Mouse (Mus musculus): ENCODE data around the gene Lmo2.
A peak's percentile ranks its signal among the peaks of the same experiment; 100 is the strongest.
"Not testable (repeated sequence)": the region's sequence is repeated elsewhere in the genome, so short reads cannot be mapped to it uniquely, and the experiment has no call there.

The Lmo2 gene

GRCm38 (mm10) chr2:103977716-103978115 is 19.9 kb downstream of the Lmo2 start:
- DNase-seq (ENCODE audit: low read depth): no peak

- peak; percentile 76 for DNase-seq (ENCODE audit: low read depth)
These were observed 24.5 kb downstream of the Lmo2 start for GRCm38 (mm10) chr2:103982250-103982649.

GRCm38 (mm10) chr2:103983146-103983545 is 25.4 kb downstream of the Lmo2 start:
- DNase-seq (ENCODE audit: low read depth): no peak

GRCm38 (mm10) chr2:103987595-103987994 is 29.8 kb downstream of the Lmo2 start:
- DNase-seq (ENCODE audit: low read depth): not testable (repeated sequence)

- DNase-seq (ENCODE audit: low read depth): no peak
These were observed 31.9 kb downstream of the Lmo2 start for GRCm38 (mm10) chr2:103989724-103990123.

- no peak for DNase-seq (ENCODE audit: low read depth)
These were observed 33.5 kb downstream of the Lmo2 start for GRCm38 (mm10) chr2:103991303-103991702.

GRCm38 (mm10) chr2:103992162-103992561 is 34.4 kb downstream of the Lmo2 start:
- DNase-seq (ENCODE audit: low read depth): no peak

GRCm38 (mm10) chr2:103992618-103993332 is 35.0 kb downstream of the Lmo2 start:
- DNase-seq (ENCODE audit: low read depth): no peak

- DNase-seq (ENCODE audit: low read depth): peak; percentile 83
These were observed 43.3 kb downstream of the Lmo2 start for GRCm38 (mm10) chr2:104001076-104001475.

GRCm38 (mm10) chr2:104001861-104002260 is 44.1 kb downstream of the Lmo2 start:
- DNase-seq (ENCODE audit: low read depth): peak; percentile 56

- peak; percentile 70 for DNase-seq (ENCODE audit: low read depth)
These were observed 45.1 kb downstream of the Lmo2 start for GRCm38 (mm10) chr2:104002711-104003413.

- DNase-seq (ENCODE audit: low read depth): no peak
These were observed 50.2 kb downstream of the Lmo2 start for GRCm38 (mm10) chr2:104007793-104008519.

- DNase-seq (ENCODE audit: low read depth): not testable (repeated sequence)
These were observed 51.1 kb downstream of the Lmo2 start for GRCm38 (mm10) chr2:104008853-104009252.

- no peak for DNase-seq (ENCODE audit: low read depth)
These were observed 65.3 kb downstream of the Lmo2 start for GRCm38 (mm10) chr2:104023096-104023495.

- no peak for DNase-seq (ENCODE audit: low read depth)
These were observed 66.9 kb downstream of the Lmo2 start for GRCm38 (mm10) chr2:104024656-104025055.

- peak; percentile 84 for DNase-seq (ENCODE audit: low read depth)
These were observed 69.8 kb downstream of the Lmo2 start, which contains the start of gene Fbxo3 for GRCm38 (mm10) chr2:104027458-104028138. Fbxo3 (plus strand) TSS chr2:104027721.

- DNase-seq (ENCODE audit: low read depth): peak; percentile 42
These were observed 70.4 kb downstream of the Lmo2 start, which contains the start of gene 4931422A03Rik for GRCm38 (mm10) chr2:104028139-104028723. 4931422A03Rik (minus strand) TSS chr2:104028361.

GRCm38 (mm10) chr2:104029074-104029473 is 71.3 kb downstream of the Lmo2 start:
- peak; percentile 39 for DNase-seq (ENCODE audit: low read depth)

GRCm38 (mm10) chr2:104030381-104030780 is 72.6 kb downstream of the Lmo2 start:
- DNase-seq (ENCODE audit: low read depth): peak; percentile 24

Data from 416B (cell line).